Mouse (Mus musculus) heart, postnatal 10 days (tissue): ENCODE measurements around the gene Adgrf3. TPM values are rescaled to one million over a fixed set of nuclear protein-coding genes. Genes with fewer than 3 reads are reported as not detected.
A peak's percentile ranks its signal among the peaks of the same experiment; 100 is the strongest.

ENCODE experiments used
- DNase-seq, 2 experiments: peaks; one replicate each; pipeline ENCODE4 v3.0.0; 2021
- intact Hi-C: fragments of 180-260 bp; cut with DNase I; formaldehyde crosslinking; loops from one replicate; pipeline ENCODE4 v1.15.1; 2025
- total RNA-seq, 2 experiments: library from RNA; stranded (reverse); gene quantifications; 2 replicates each; pipeline ENCODE4 v1.2.3; 2021

Adgrf3 gene
- total RNA-seq, 2 experiments from 2014 or later, result 0.42 to 0.45 TPM

GRCm38 (mm10) chr5:30203216-30203885 lies 2.2 kb downstream of the Adgrf3 start:
- intact Hi-C loops, result no loop called here
- no peak for DNase-seq

GRCm38 (mm10) chr5:30202221-30202620 lies 3.3 kb downstream of the Adgrf3 start:
- intact Hi-C loops, result no loop called here

GRCm38 (mm10) chr5:30201521-30201920 lies 4.0 kb downstream of the Adgrf3 start:
- peak; percentile 52 to 69 for DNase-seq
- intact Hi-C loops, result no loop called here

More at GRCm38 (mm10) chr5:30202221-30202620, 3.3 kb downstream of the Adgrf3 start:
- no peak for DNase-seq

DNA sequence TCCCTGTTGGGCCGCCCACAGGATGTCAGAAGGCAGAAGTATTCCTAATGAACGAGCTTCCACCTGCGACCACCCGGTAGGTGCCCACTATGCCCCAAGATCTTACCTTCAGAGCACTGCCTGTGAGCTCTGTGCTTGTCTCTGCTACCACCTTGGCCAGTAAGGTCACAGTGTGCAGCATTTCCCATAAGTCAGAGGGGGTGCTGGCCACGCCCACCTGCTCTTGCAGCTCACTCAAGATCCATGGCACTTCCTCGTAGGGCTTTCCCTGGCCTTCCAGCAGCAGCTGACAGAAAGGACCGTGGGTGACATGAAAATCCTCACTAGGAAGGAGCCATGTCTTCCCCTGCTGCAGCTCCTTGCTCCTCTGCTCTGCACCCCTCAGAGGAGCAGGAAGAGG lies 7.3 kb downstream of the Adgrf3 start:
- DNase-seq, result no peak
- intact Hi-C loops, result no loop called here

- no peak for DNase-seq
- intact Hi-C loops, result no loop called here
These were observed 10.2 kb downstream of the Adgrf3 start for GRCm38 (mm10) chr5:30195340-30195739.

DNA sequence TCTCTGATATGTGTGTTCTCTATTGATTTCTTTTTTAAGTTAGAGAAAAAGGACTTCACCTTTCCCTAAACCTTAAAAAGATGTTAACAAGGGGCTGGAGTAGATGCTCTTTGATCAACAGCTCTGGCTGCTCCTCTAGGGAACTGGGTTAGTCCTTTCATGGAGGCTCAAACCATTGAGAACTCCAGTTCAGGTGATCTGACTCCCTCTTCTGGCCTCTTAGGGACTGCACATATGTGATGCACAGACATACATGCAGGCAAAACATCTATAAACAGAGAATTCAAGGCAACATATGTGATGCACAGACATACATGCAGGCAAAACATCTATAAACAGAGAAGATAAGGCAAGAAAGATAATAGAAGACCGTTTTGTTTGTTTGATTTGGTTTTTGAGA lies 13.1 kb downstream of the Adgrf3 start:
- intact Hi-C loops, result no loop called here

DNA sequence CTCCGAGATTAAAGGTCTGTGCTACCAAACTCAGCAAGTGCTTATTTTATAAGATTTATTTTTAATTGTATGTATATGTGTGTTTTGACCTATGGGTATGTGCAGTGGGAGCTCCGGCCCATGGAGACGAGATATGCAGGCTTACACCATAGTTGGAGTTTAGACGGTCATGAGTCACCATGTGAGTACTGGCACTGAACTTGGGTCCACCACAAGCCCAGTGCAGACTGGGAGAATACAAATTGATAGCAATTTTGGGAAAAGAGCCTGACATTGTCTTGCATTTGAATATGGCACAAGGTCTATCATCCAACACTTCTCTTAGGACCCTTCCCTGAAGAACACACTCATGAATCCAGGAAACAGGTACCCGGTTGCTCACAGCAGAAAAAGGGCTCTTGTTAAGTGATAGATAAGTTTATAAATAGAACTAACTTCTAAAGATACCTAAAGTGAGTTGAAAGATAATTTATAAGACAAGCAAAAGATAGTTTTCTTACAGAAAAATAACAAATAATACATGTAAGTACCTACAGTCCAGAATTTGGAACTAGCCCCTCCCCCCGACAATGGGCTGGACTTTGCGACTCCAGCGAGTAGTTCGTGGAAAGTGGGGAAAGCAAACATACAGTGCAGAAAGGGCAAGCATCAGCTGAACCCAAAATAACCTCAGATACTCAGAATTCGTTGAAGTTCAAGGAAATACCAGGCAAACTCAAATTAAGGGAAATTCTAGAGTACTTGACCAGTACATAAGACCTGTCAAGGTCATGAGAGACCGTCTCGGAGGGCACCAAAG lies 17.6 kb downstream of the Adgrf3 start:
- intact Hi-C loops, result loop anchor here (5.0 kb wide), 1 partner anchor 51 kb away; no protein-coding TSS in a partner anchor
- DNase-seq, result no peak

More for the DNA sequence above, 13.1 kb downstream of the Adgrf3 start:
- no peak for DNase-seq

DNA sequence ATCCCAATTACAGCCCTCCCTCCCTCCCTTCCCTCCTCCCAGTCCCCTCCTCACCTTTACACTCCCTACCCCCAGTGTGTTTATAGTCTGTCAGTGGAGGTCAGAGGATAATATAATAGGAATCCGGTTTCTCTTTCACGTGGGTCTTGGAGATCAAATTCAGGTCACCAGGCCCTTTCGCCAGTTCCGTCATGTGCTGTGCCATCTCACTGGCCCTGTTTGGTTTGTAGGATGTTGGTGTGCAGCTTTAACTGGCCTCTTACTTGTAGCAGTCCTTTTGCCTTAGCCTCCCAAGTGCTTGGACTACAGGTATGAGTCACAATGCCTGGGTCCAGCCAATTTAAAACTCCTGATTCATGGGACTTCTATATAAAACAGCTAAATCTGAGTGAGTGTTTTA lies 29.7 kb downstream of the Adgrf3 start:
- DNase-seq, result no peak
- intact Hi-C loops, result no loop called here

- DNase-seq, result no peak
- intact Hi-C loops, result no loop called here
These were observed 32.4 kb downstream of the Adgrf3 start for GRCm38 (mm10) chr5:30172931-30173692.

DNA sequence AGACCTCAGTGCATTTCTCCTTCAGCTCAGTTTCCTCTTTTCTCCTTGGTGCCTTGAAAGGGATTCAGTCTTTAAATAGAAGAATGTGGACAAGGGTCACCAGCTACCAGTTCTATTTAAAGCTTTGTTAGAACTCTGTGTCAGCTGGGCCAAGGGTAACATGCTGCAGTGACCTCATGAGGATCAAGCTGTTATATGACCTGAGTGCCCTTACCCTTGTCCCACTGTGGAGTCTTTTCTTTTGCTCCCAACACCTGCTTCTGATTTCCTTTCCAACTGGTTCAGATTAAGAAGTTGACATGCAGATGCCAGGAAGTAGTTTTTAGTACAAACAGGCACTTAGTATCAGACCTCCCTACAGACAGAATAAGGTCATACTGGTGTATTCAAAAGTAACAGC lies 33.4 kb downstream of the Adgrf3 start:
- peak; percentile 57 to 63 for DNase-seq
- intact Hi-C loops, result no loop called here

- intact Hi-C loops, result no loop called here
- peak in 1 of 2 experiments; percentile 53 for DNase-seq
These were observed 35.1 kb downstream of the Adgrf3 start for GRCm38 (mm10) chr5:30170303-30170940.

GRCm38 (mm10) chr5:30165234-30165946 lies 40.1 kb downstream of the Adgrf3 start:
- DNase-seq, result no peak
- intact Hi-C loops, result no loop called here

DNA sequence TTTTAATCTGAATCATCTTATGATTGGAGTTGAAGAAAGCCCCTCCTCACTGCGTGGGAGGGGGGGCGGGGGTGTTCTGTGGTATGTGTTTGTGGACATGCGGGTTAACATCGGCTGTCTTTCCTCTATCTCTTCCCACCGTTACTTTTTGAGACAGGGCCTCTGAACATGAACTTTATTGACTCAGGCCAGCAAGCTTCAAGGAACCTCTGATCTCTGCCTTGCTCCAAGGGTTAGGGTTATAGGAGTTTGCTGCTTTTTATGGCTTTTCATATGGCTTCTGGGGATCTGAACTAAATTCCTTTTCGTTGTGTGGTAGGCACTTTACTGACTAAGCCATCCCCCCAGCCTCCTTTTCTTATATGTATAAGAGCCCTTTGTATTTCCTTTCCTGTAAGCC lies 43.2 kb downstream of the Adgrf3 start:
- no peak for DNase-seq
- intact Hi-C loops, result no loop called here

DNA sequence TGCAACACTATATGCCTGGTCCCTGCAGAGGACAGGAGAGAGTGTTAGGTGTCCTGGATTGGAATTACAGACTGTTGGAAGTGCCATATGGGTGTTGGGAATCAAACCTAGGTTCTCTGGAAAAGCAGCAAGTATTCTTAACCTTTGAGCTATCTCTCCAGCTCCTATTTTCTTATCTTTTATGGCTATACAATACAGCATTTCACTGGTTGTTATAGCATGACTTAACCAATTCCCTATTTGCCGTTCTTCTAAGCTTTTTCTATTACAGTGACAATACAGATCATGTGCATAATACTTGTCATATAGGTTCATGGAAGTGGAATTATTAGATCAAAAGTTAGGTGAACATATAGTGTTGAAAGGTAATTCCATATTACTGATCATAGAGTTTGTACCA lies 43.7 kb downstream of the Adgrf3 start:
- DNase-seq, result no peak
- intact Hi-C loops, result no loop called here

- intact Hi-C loops, result no loop called here
- DNase-seq, result peak in 1 of 2 experiments; percentile 62
These were observed 45.9 kb downstream of the Adgrf3 start for GRCm38 (mm10) chr5:30159601-30160000.

GRCm38 (mm10) chr5:30155821-30156629 lies 49.5 kb downstream of the Adgrf3 start:
- no peak for DNase-seq
- intact Hi-C loops, result no loop called here

GRCm38 (mm10) chr5:30155395-30155792 lies 50.1 kb downstream of the Adgrf3 start:
- no peak for DNase-seq

GRCm38 (mm10) chr5:30154474-30155394 lies 50.8 kb downstream of the Adgrf3 start, which contains the start of the genes Hadha and Hadhb:
TSS of gene Hadha (minus strand) at chr5:30155162.
TSS of gene Hadhb (plus strand) at chr5:30155248.
- intact Hi-C loops, result no loop called here
- peak; percentile 97 for DNase-seq

More at GRCm38 (mm10) chr5:30155395-30155792, 50.1 kb downstream of the Adgrf3 start:
- intact Hi-C loops, result no loop called here
